Mouse (Mus musculus) limb, embryonic 12.5 days (tissue): ENCODE results near the gene Gm17359. TPM values are rescaled to one million over a fixed set of nuclear protein-coding genes. Genes with fewer than 3 reads are reported as not detected.

ENCODE experiments used
- ATAC-seq: fragments of 200-750 bp; cut with Nextera tagmentation; 2 replicates; pipeline ENCODE4 v1.8.0; 2017; ENCODE audit warnings: low read depth, moderate TSS enrichment; ENCODE audit not compliant: insufficient number of reproducible peaks, insufficient read depth, low FRiP score, low TSS enrichment
- H3K27ac ChIP-seq: fragments of 300-500 bp; sonication (generic); 2 replicates; pipeline ENCODE4 v1.5.1; 2016; ENCODE audit warnings: mild to moderate bottlenecking, moderate library complexity
- H3K27me3 ChIP-seq: fragments of 300-500 bp; sonication (generic); 2 replicates; pipeline ENCODE4 v1.6.1; 2016; ENCODE audit warnings: mild to moderate bottlenecking, moderate library complexity
- H3K36me3 ChIP-seq: fragments of 300-500 bp; sonication (generic); 2 replicates; pipeline ENCODE4 v1.6.1; 2016; ENCODE audit warnings: mild to moderate bottlenecking, moderate library complexity
- H3K4me1 ChIP-seq: fragments of 300-500 bp; sonication (generic); replicated peaks from 2 replicates; pipeline ENCODE4 v1.6.1; 2016
- H3K4me2 ChIP-seq: fragments of 300-500 bp; sonication (generic); 2 replicates; pipeline ENCODE4 v1.6.1; 2016; ENCODE audit warnings: mild to moderate bottlenecking, moderate library complexity
- H3K4me3 ChIP-seq: fragments of 300-500 bp; sonication (generic); replicated peaks from 2 replicates; pipeline ENCODE4 v1.5.1; 2016; ENCODE audit warnings: mild to moderate bottlenecking
- H3K9ac ChIP-seq: fragments of 300-500 bp; sonication (generic); replicated peaks from 2 replicates; pipeline ENCODE4 v1.6.1; 2016; ENCODE audit warnings: mild to moderate bottlenecking, moderate library complexity
- H3K9me3 ChIP-seq: fragments of 300-500 bp; sonication (generic); 2 replicates; pipeline ENCODE4 v1.6.1; 2016; ENCODE audit warnings: mild to moderate bottlenecking, moderate library complexity
- WGBS: fragments of 180-500 bp; shearing (Covaris S2); methylation state at CpG from one replicate; pipeline ENCODE4 v1.1.7; 2016; 5-methylcytosine and 5-hydroxymethylcytosine counted together
- polyA plus RNA-seq: library from polyadenylated mRNA; unstranded; fragments of >200 nt; fragmentation: Nextera tagmentation; extraction: Ambion mirVana; gene quantifications from 2 replicates; pipeline ENCODE4 v1.2.1, GENCODE M21; 2016

The Gm17359 gene
- polyA plus RNA-seq, 1 experiment from 2014 or later, result not detected

- H3K9ac ChIP-seq, result no peak overlapping the region
- no peak for ATAC-seq
- no peaks in the 10 kb centered on the region for H3K9me3 ChIP-seq
- no peaks in the 10 kb centered on the region for H3K27me3 ChIP-seq
- H3K4me2 ChIP-seq, result no peak overlapping the region
- no peak overlapping the region for H3K4me3 ChIP-seq
- H3K4me1 ChIP-seq, result peaks cover 5% of the 10 kb centered on the region; the same call in 1 of the 2 replicates
- no peak overlapping the region for H3K27ac ChIP-seq
- 83% methylated on average over 7 of the region's 7 CpGs for WGBS
- H3K36me3 ChIP-seq, result no peaks in the 10 kb centered on the region
Observed at GRCm38 (mm10) chr3:79310184-79310583, 26.3 kb upstream of the Gm17359 start.

GRCm38 (mm10) chr3:79311895-79312294 is 24.6 kb upstream of the Gm17359 start:
- Histone ChIP-seq H3K4me2 (no peak overlapping the region), H3K9me3 (no peaks in the 10 kb centered on the region), H3K27ac (no peak overlapping the region), H3K9ac (no peak overlapping the region), H3K4me1 (peaks cover 5% of the 10 kb centered on the region; the same call in 1 of the 2 replicates), H3K4me3 (no peak overlapping the region), H3K27me3 (no peaks in the 10 kb centered on the region), H3K36me3 (no peaks in the 10 kb centered on the region)
- ATAC-seq, result no peak

DNA sequence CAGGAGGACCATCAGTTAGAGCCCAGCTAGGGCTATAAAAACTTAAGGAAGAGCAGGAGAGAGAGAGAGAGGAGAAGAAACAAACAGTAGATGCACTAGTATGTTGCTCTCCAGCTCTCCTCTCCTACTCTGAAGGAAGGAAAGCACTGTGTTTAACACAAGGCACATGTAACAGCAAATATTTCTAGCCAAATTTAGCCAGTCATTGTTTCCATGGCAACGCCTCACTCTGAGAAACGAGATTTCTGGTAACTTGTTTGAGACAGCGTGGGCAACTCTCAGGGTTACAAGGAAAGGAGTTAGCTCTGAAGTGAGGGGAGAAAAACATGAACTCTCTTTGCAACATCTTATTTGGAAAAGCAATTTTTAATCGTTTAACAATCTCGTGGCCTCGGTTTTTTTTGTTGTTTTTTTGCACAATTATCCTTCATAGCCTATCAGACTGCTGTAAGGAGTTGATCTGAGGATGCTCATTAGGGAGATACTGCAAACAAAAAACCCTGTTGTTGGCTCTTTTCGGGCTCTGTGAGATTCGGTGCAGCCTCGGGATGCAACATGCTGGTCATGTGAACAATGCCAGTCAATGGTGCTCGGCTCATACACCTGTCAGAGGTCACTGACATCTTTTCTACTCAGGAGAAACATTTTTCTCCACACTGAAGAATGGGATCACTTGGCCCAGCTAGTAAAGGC is 22.3 kb upstream of the Gm17359 start:
- Histone ChIP-seq H3K4me2 (no peak overlapping the region), H3K27me3 (no peaks in the 10 kb centered on the region), H3K9ac (no peak overlapping the region), H3K4me1 (peaks cover 5% of the 10 kb centered on the region; the same call in 1 of the 2 replicates), H3K4me3 (no peak overlapping the region), H3K36me3 (no peaks in the 10 kb centered on the region), H3K9me3 (no peaks in the 10 kb centered on the region), H3K27ac (no peak overlapping the region)
- ATAC-seq, result no peak
- 68% methylated on average over 10 of the region's 10 CpGs for WGBS

GRCm38 (mm10) chr3:79324697-79325526 is 11.5 kb upstream of the Gm17359 start:
- Histone ChIP-seq H3K9me3 (no peaks in the 10 kb centered on the region), H3K27ac (peak overlapping the region; percentile 69), H3K4me2 (peak overlapping the region; percentile 16), H3K9ac (no peak overlapping the region), H3K36me3 (no peaks in the 10 kb centered on the region), H3K4me1 (peaks cover 32% of the 10 kb centered on the region), H3K27me3 (no peaks in the 10 kb centered on the region), H3K4me3 (no peak overlapping the region)
- ATAC-seq, result no peak; the same call in 1 of the 2 replicates
- 40% methylated on average over 10 of the region's 10 CpGs for WGBS

DNA sequence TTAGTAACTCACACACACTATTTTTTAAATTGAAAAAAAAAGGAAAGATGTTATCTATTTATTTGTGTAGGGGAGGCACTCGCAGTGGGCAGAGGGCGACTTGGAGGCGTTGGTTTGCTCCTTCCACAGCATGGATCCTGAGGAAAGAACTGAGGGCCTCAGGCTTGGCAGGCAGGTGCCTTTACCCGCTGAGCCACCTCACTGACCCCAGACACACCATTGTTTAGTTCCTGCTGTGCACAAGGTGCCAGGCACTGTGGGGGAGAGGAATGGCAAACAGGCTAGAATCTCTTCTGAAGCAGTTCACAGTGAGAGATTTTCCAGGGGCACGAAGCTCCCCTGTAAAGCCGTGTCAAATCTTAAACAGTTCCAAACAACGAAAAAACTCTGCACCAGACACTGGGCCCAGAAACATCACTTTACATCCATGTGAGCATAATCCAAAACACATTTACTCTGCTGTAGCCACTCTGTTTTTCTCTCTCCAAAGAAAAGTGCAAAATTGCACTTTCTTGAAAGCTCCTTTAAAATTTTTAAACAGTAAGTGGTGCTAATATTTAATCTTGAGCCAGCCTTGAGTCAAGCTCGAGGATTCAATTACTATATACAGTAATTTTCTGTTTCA is 6.7 kb upstream of the Gm17359 start:
- H3K36me3 ChIP-seq, result no peaks in the 10 kb centered on the region
- no peak overlapping the region; the same call in 1 of the 2 replicates for H3K4me2 ChIP-seq
- H3K4me1 ChIP-seq, result peaks cover 41% of the 10 kb centered on the region
- no peak overlapping the region for H3K4me3 ChIP-seq
- no peaks in the 10 kb centered on the region for H3K27me3 ChIP-seq
- peak overlapping the region; percentile 78 for H3K27ac ChIP-seq
- ATAC-seq, result no peak
- 22% methylated on average over 8 of the region's 8 CpGs for WGBS
- H3K9me3 ChIP-seq, result no peaks in the 10 kb centered on the region
- H3K9ac ChIP-seq, result no peak overlapping the region

DNA sequence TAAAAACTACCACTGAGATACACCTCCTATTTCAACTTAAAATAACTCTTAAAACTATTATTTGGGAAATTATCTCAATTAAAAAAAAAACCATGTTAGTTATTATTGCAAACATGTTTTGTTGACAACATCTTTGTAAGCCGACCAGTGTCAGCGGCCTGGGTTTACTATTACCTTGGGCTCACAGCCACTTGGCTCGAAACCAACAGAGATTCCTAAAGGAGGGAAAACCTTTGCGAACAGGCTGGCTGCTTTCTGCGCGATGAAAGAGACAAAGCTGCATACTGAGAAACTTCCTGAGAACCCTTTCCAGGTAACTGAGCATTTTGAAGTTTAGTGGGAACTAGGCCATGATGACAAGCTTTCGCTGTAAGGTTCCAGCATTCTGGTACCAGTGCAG is 3.4 kb upstream of the Gm17359 start:
- Histone ChIP-seq H3K9me3 (no peaks in the 10 kb centered on the region), H3K27me3 (no peaks in the 10 kb centered on the region), H3K36me3 (no peaks in the 10 kb centered on the region), H3K4me3 (no peak overlapping the region), H3K9ac (no peak overlapping the region), H3K27ac (no peak overlapping the region), H3K4me2 (no peak overlapping the region), H3K4me1 (peaks cover 28% of the 10 kb centered on the region)
- WGBS, result 88% methylated on average over 7 of the region's 7 CpGs
- ATAC-seq, result no peak

- Histone ChIP-seq H3K4me2 (no peak overlapping the region), H3K27ac (no peak overlapping the region), H3K4me1 (peaks cover 21% of the 10 kb centered on the region), H3K9me3 (no peaks in the 10 kb centered on the region), H3K36me3 (no peaks in the 10 kb centered on the region), H3K9ac (no peak overlapping the region), H3K27me3 (no peaks in the 10 kb centered on the region), H3K4me3 (no peak overlapping the region)
- 95% methylated on average over 8 of the region's 8 CpGs for WGBS
- no peak for ATAC-seq
Observed at GRCm38 (mm10) chr3:79333643-79334200, 2.7 kb upstream of the Gm17359 start.

GRCm38 (mm10) chr3:79340737-79341136 is 4.3 kb downstream of the Gm17359 start:
- Histone ChIP-seq H3K36me3 (no peaks in the 10 kb centered on the region), H3K27me3 (no peaks in the 10 kb centered on the region), H3K4me3 (no peak overlapping the region), H3K9me3 (no peaks in the 10 kb centered on the region), H3K4me1 (no peaks in the 10 kb centered on the region), H3K27ac (no peak overlapping the region), H3K9ac (no peak overlapping the region), H3K4me2 (no peak overlapping the region)
- ATAC-seq, result no peak
- 46% methylated on average over 3 of the region's 3 CpGs for WGBS

DNA sequence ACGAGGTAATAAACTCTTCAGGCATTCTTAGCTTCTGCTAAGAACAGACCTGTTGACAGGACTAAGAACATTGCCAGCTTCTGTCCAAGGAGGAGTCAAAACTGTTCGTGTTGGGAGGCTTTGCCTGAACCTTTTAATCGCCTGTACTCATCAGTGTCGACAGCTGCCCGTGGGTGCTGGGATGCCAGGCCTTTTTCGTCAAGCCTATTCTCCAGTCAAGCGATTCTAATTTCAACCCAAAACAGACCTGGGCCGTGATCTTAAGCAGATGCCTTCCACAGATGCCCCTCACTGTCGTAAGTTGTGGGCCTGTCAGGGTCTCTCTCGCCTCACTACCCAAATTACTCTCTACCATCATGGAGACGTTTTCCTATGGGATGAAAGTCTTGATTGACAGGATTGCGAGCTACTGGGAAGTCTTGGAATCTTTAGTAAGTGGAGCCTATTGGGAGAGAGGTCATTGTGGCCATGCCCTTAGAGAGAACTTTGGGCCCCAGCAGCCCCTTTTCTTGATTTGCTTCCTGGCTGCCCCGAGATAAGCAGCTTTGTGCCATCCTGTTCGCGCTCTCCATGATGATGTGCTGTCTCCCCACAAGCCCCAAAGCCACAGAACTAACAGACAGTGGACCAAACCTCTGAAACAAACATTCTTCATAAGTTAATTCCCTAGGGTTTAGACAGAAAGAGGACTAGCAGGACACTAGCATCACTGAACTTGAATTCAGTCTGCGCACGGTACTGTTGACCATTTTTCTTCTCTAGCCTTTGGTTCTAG is 6.7 kb downstream of the Gm17359 start:
- no peaks in the 10 kb centered on the region for H3K36me3 ChIP-seq
- no peak overlapping the region for H3K4me2 ChIP-seq
- WGBS, result 68% methylated on average over 17 of the region's 17 CpGs
- no peak overlapping the region for H3K9ac ChIP-seq
- H3K27me3 ChIP-seq, result no peaks in the 10 kb centered on the region
- H3K4me1 ChIP-seq, result no peaks in the 10 kb centered on the region
- H3K4me3 ChIP-seq, result no peak overlapping the region
- no peaks in the 10 kb centered on the region for H3K9me3 ChIP-seq
- no peak overlapping the region for H3K27ac ChIP-seq
- ATAC-seq, result no peak

- no peak for ATAC-seq
- WGBS, result 71% methylated on average over 1 of the region's 1 CpGs
- no peaks in the 10 kb centered on the region for H3K27me3 ChIP-seq
- H3K4me3 ChIP-seq, result no peak overlapping the region
- no peaks in the 10 kb centered on the region for H3K36me3 ChIP-seq
- no peaks in the 10 kb centered on the region for H3K4me1 ChIP-seq
- H3K9me3 ChIP-seq, result no peaks in the 10 kb centered on the region
- no peak overlapping the region for H3K4me2 ChIP-seq
- H3K27ac ChIP-seq, result no peak overlapping the region
- no peak overlapping the region for H3K9ac ChIP-seq
Observed at GRCm38 (mm10) chr3:79349311-79349710, 12.8 kb downstream of the Gm17359 start.
